Mouse (Mus musculus) gastrocnemius, postnatal 14 days (tissue): Measurements from ENCODE around the gene Rhox2e. TPM values are rescaled to one million over a fixed set of nuclear protein-coding genes. Genes with fewer than 3 reads are reported as not detected.
"Not testable (repeated sequence)": the region's sequence is repeated elsewhere in the genome, so short reads cannot be mapped to it uniquely, and the experiment has no call there.

ENCODE experiments used
- DNase-seq: peaks from one replicate; pipeline ENCODE4 v3.0.0; 2021; ENCODE audit warnings: mixed read lengths
- intact Hi-C: fragments of 180-260 bp; cut with DNase I; formaldehyde crosslinking; loops from one replicate; pipeline ENCODE4 v1.15.1; 2025; ENCODE audit warnings: low total_unique reads
- long read RNA-seq, 2 experiments: library from polyadenylated mRNA; stranded (forward); transcript quantifications; one replicate each; pipeline ENCODE4 v2.0.0; 2021
- total RNA-seq, 2 experiments: library from RNA; stranded (reverse); gene quantifications; 2 replicates each; pipeline ENCODE4 v1.2.3; 2021

Gene Rhox2e
- total RNA-seq = not detected
- long read RNA-seq, experiment 1 = 0 reads
- long read RNA-seq, experiment 2 = 0 reads

GRCm38 (mm10) chrX:37530152-37530551 is at the start of gene Rhox2e:
Rhox2e (plus strand) TSS chrX:37530452.
- intact Hi-C loops, DNase-seq: not testable (repeated sequence)

GRCm38 (mm10) chrX:37514059-37514458 is 16.2 kb upstream of the Rhox2e start, which contains the start of gene Rhox4d:
Rhox4d (plus strand) TSS chrX:37514359.
- DNase-seq, intact Hi-C loops: not testable (repeated sequence)

GRCm38 (mm10) chrX:37541719-37542118 is 11.5 kb downstream of the Rhox2e start, which contains the start of gene Rhox3e:
Rhox3e (plus strand) TSS chrX:37542019.
- DNase-seq, intact Hi-C loops: not testable (repeated sequence)

- DNase-seq, intact Hi-C loops: not testable (repeated sequence)
Observed at GRCm38 (mm10) chrX:37557112-37557511, 26.9 kb downstream of the Rhox2e start, which contains the start of gene Rhox4e. Rhox4e (plus strand) TSS chrX:37557412.

GRCm38 (mm10) chrX:37571105-37571504 is 40.9 kb downstream of the Rhox2e start, which contains the start of gene Rhox2f:
Rhox2f (plus strand) TSS chrX:37571405.
- intact Hi-C loops, DNase-seq: not testable (repeated sequence)

GRCm38 (mm10) chrX:37572638-37573037 is 42.4 kb downstream of the Rhox2e start:
- intact Hi-C loops, DNase-seq: not testable (repeated sequence)

- intact Hi-C loops, DNase-seq: not testable (repeated sequence)
Observed at GRCm38 (mm10) chrX:37580692-37581091, 50.4 kb downstream of the Rhox2e start, which contains the start of gene Rhox3f. Rhox3f (plus strand) TSS chrX:37580992.

Other genes starting within 250 kb of the Rhox2e start
- under 1 TPM in 1 of 2 experiments, not detected in 1; 0.35 TPM for gene Rhox3a2, start 150.4 kb upstream of the Rhox2e start, total RNA-seq
- not detected for gene Rhox4a2, start 139.6 kb upstream of the Rhox2e start, total RNA-seq
- gene Rhox2b, start 118.4 kb upstream of the Rhox2e start, total RNA-seq = not detected
- not detected for gene Rhox4b, start 98.0 kb upstream of the Rhox2e start, total RNA-seq
- gene Rhox2c, start 76.8 kb upstream of the Rhox2e start, total RNA-seq = not detected
- gene Rhox3c, start 71.9 kb upstream of the Rhox2e start, total RNA-seq = not detected
- not detected for gene Rhox4c, start 50.1 kb upstream of the Rhox2e start, total RNA-seq
- not detected for gene Rhox2d, start 37.0 kb upstream of the Rhox2e start, total RNA-seq
- gene Rhox4d, start 16.1 kb upstream of the Rhox2e start, total RNA-seq = not detected
- gene Rhox3e, start 11.6 kb downstream of the Rhox2e start, total RNA-seq = not detected
- not detected for gene Rhox4e, start 27.0 kb downstream of the Rhox2e start, total RNA-seq
- not detected for gene Rhox2f, start 41.0 kb downstream of the Rhox2e start, total RNA-seq
- gene Rhox3f, start 50.5 kb downstream of the Rhox2e start, total RNA-seq = not detected
- not detected for gene Rhox4f, start 77.3 kb downstream of the Rhox2e start, total RNA-seq
- gene Rhox3g, start 98.2 kb downstream of the Rhox2e start, total RNA-seq = not detected
- gene Rhox2g, start 113.0 kb downstream of the Rhox2e start, total RNA-seq = not detected
- not detected for gene Rhox4g, start 120.9 kb downstream of the Rhox2e start, total RNA-seq
- not detected for gene Rhox3h, start 138.3 kb downstream of the Rhox2e start, total RNA-seq
- gene Rhox2h, start 142.8 kb downstream of the Rhox2e start, total RNA-seq = not detected